Mouse (Mus musculus) kidney, postnatal 4 days (tissue): ENCODE data around the gene Fam83e.

ENCODE experiments used
- DNase-seq, 2 experiments: peaks; one replicate each; pipeline ENCODE4 v3.0.0; 2021; ENCODE audit warnings: mixed read lengths in 2 of 2

The Fam83e gene

GRCm38 (mm10) chr7:45702316-45702715 is 18.7 kb upstream of the Fam83e start:
- no peak for DNase-seq

GRCm38 (mm10) chr7:45702809-45703520 is 18.0 kb upstream of the Fam83e start:
- peak in 1 of 2 experiments; percentile 6 for DNase-seq

GRCm38 (mm10) chr7:45703521-45704033 is 17.4 kb upstream of the Fam83e start:
- no peak for DNase-seq

GRCm38 (mm10) chr7:45704046-45704559 is 16.9 kb upstream of the Fam83e start:
- DNase-seq = peak; percentile 69 to 80

GRCm38 (mm10) chr7:45704730-45705442 is 16.1 kb upstream of the Fam83e start, which contains the start of gene Dbp:
TSS of gene Dbp (plus strand) at chr7:45705088.
- DNase-seq = peak; percentile 98 to 99

- DNase-seq = no peak
Observed at GRCm38 (mm10) chr7:45705443-45705864, 15.6 kb upstream of the Fam83e start.

- DNase-seq = peak; percentile 84 to 91
Observed at GRCm38 (mm10) chr7:45705873-45706281, 15.1 kb upstream of the Fam83e start.

GRCm38 (mm10) chr7:45706721-45707241 is 14.2 kb upstream of the Fam83e start:
- DNase-seq = peak; percentile 90 to 95

- DNase-seq = peak; percentile 95 to 97
Observed at GRCm38 (mm10) chr7:45707375-45707967, 13.5 kb upstream of the Fam83e start.

GRCm38 (mm10) chr7:45708221-45708761 is 12.7 kb upstream of the Fam83e start:
- peak; percentile 37 to 58 for DNase-seq

- peak in 1 of 2 experiments; percentile 6 for DNase-seq
Observed at GRCm38 (mm10) chr7:45709036-45709435, 12.0 kb upstream of the Fam83e start.

- no peak for DNase-seq
Observed at GRCm38 (mm10) chr7:45709677-45710355, 11.2 kb upstream of the Fam83e start.

GRCm38 (mm10) chr7:45710477-45711191 is 10.4 kb upstream of the Fam83e start:
- DNase-seq = no peak

- no peak for DNase-seq
Observed at GRCm38 (mm10) chr7:45711316-45712021, 9.5 kb upstream of the Fam83e start.

- DNase-seq = peak; percentile 54 to 67
Observed at GRCm38 (mm10) chr7:45712022-45712757, 8.8 kb upstream of the Fam83e start.

GRCm38 (mm10) chr7:45713396-45713795 is 7.6 kb upstream of the Fam83e start:
- no peak for DNase-seq

GRCm38 (mm10) chr7:45713881-45714520 is 7.0 kb upstream of the Fam83e start:
- DNase-seq = no peak

- no peak for DNase-seq
Observed at GRCm38 (mm10) chr7:45714630-45715089, 6.4 kb upstream of the Fam83e start.

GRCm38 (mm10) chr7:45715090-45715708 is 5.8 kb upstream of the Fam83e start, which contains the start of gene Rpl18:
TSS of gene Rpl18 (plus strand) at chr7:45715457.
- peak; percentile 98 to 99 for DNase-seq
